Mouse (Mus musculus): ENCODE results near the gene Prpf8.

Gene Prpf8

DNA sequence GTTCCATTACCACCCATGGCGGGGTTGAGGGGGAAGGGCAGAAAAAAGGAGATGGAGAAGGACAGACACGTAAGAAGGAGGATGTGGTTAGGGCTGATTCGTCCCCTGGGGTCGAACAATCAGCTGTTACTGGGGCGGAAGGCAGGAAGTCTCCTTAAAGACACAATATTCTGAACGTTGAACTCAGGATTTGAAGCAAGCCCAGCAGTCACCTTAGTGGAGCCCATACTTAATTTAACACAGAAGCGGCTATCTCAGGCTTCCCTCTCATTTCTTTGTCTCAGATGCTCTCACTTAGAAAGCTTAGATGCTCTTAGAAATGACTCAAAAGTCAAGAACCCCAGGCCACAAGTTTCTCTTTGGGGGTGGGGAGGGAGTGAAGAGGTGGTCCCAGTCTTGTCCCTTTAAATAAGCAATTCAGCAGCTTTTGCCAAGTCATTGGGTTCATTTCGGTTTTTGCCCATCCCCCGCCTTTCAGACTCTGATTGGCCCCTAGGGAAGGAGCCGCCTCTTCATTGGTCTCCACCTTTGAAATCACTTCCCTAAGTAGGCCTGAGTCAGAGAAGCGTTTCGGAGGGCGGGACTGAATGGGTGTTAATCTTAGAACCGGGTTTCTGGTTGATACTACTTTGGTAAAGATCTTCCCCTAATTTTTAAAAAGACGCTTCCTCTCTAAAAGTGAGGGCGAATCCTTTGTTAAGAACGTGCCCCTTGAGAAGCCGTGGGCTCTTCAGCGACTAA is 26.3 kb upstream of the Prpf8 start:
- DNase-seq = peak; percentile 91

DNA sequence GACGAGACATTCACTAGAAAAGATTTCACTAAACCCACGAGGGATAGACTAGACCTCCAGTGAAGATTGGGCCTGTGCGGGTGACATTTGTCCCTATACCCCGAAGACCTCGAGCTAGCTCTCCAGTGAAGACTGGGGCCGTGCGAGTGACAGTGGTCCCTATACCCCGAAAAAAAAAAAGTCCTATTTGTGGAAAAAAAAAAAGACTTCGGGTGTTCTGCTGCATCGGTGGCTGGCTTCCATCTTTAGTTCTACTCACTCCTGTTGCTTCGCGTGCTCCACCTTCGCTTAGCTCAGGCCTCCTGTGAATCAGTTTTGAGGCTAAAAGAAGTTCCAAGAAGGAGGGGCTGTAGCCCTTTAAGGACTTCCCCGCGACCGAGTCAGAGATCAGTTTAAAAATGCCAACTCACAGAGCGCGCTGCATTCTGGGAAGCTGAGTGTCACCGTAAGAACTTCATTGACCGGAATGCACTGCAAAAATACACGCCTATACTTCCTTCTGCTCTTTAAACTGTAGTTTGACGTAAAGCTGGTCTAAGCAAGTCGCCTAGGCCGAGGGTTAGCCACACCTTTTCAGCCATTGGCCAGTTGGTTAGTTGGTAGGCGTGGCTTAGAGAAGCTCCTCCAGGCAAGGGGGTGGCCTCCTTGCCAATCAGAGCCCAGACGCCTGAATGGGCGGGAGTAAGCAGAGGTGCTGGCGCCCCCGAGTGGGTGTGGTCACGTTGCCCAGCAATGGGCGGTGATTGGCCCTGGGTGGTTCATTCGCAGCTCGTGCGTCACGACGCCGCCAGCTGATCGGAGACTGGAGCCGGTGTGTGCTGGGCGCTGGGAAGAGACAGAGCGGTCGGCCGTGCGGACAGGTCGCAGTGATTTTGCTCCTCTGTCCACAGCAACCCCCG is 25.5 kb upstream of the Prpf8 start, which contains the start of gene Tlcd2:
Gene Tlcd2, plus strand, starts transcription at position 872 of the 899 bp plus-strand sequence.
- DNase-seq = peak; percentile 99

- no peak for DNase-seq
These were observed 24.8 kb upstream of the Prpf8 start for GRCm38 (mm10) chr11:75461743-75462252.

DNA sequence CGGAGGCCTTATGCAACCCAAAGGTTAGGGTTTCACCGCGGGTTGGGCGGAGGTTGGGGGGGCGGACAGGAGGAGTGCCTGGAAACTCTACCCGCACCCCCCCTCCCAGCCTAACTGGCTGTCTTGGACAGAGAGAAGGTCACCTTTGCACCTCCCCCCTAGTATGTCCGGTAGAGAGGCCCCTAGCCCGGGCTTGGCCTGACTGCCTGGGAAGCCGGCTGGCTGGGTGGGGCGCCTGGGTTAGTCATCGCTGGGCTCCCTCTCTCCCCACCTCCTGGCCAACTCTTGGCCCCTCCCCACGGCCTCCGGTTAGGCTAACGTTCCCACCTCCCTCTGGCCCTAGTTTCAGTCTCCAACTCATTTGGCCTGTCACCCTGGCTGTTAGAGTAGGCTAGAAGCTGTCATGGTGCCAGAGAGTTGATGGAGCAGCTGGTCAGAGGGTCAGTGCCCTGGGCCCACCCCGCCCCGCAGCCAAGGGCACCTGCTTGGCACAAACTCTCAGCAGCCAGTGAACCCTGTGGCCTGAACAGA is 24.3 kb upstream of the Prpf8 start:
- peak; percentile 65 for DNase-seq

- DNase-seq = peak; percentile 56
These were observed 23.7 kb upstream of the Prpf8 start for GRCm38 (mm10) chr11:75462865-75463336.

GRCm38 (mm10) chr11:75463624-75464023 is 23.0 kb upstream of the Prpf8 start:
- DNase-seq = no peak

DNA sequence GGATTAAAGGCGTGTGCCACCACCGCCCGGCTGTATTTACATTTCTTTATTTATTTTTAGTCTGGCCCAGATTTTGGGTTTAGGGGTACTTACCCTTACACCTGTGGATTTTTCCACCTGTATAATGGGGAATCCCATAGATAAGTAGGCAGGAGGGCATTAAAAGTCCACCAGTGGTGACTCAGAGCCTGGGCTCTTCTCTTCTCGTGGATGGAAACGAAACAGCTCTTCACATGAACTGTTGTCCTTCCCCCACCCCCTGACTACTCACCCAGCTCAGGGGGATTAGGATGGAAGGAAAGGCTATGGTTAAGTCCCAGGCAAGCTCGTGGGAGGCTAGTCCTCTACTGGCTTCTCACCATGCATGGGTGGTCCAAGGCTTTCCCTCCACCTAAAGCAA is 22.2 kb upstream of the Prpf8 start:
- DNase-seq = no peak

DNA sequence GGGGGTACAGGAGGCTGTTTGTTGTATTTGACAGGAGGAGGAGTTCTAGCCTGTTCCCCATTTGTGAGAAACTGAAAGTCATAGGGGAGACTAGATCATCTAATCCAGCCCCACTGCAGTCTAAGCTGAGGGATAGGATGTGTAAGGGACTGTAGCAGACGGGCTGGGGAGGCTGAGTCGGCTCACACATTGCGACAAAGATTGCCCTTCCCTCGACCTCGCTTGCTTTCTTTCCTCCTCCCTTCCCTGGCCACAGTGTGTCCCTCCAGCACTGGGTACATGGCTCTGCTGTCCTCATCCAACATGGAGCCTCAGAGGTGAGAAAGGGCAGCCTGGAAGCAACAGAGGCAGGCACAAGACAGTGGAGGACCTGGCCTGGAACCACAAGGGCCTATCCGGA is 21.6 kb upstream of the Prpf8 start:
- DNase-seq = no peak

DNA sequence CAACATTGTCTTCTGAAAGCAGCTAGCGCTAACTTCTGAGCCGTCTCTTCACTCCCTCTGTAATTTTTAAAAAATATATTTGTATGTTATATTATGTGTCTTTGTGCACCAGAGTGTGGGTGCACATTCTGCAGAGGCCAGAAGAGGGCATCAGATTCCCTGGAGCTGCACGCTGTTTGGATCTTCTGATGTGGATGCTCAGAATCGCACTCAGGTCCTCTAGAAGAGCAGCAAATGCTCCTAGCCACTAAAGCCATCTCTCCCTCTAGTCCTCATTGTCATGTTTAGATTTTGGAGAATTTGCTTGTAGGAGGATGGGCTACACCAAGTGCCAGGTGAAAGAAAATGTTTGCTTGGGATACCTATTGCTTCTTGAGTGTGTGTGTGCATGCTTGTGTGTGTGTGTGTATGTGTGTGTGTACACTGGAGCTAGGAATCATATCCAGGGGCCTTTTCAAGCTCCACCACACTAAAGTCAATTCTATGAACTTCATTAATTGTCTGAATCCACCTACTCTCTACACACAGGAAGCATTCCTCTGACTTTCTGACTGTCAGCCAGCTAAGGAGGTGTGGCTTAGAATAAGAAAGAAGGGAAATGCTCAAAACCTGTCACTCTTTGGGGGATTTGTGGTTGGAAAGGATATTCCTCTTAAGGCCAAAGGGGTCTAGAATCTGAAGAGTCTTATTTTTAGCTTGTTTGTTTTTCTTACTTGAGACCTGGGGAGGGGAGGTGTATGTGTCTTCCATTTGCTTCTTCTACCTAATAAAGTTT is 19.7 kb upstream of the Prpf8 start:
- no peak for DNase-seq

- peak; percentile 42 for DNase-seq
These were observed 19.0 kb upstream of the Prpf8 start for GRCm38 (mm10) chr11:75467512-75468215.

GRCm38 (mm10) chr11:75468410-75468809 is 18.2 kb upstream of the Prpf8 start:
- no peak for DNase-seq

DNA sequence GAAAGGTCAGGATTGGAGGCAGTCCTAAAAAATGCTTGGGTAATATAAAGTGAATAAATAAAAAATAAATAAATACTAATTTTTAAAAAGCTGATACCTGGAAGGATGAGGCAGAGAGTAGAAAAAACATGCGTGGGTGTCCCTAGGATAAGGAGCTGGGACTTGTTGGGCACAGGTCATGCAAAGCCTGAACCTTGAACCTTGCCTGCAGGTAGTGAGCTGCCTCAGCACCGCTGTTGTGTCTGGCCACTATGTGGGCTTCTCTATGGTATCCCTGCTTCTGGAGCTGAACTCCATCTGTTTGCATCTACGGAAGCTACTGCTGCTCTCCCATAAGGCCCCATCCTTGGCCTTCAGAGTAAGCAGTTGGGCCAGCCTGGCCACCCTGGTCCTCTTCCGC is 17.4 kb upstream of the Prpf8 start:
- no peak for DNase-seq

- DNase-seq = no peak
These were observed 15.9 kb upstream of the Prpf8 start for GRCm38 (mm10) chr11:75470675-75471074.

DNA sequence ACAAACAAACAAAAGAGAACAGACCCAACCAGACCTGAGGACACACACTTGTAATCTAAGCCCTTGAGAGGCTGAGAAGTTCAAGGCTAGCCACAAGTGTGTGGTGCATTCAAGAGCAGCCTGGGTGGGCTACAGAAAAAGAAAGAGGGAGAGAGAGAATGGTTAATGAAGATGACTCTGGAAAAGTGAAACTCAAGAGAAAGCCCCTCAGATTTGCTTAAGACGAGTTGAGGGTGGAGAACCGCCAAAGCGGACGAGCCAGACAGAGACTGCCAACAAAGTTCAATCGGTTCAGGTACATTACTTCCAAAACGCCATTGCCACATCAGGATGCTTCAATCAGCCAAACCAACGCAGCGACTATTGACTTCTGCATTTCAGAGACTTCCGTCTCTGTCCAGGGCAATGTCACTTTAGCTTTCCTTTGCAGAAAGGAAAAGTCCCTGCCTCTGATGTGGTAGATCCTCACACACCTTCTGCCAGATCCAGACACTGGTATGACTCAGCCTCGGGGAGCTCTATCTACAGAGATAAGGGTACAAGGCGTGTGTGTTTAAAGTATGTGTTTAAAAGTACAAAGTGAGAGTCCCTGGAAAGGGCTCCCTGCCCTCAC is 14.0 kb upstream of the Prpf8 start:
- DNase-seq = no peak

DNA sequence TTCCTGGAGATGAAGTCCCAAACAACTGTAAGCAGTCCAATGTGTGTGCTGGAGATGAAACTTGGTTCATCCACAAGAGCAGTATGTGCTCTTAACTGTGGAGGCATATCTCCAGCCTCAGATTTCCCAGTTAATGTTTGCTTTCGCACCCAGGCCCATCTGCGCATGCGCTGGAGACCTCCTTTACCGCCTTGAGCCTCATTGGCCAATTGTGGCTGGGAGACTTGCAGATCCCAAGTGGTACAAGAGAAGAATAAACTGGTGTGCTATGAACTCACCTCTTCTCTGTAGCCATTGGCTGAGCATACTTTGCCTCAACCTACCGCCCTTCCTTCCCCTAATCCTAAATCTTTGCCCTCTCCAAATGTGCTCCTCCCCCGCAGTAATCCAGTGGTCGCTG is 13.2 kb upstream of the Prpf8 start:
- DNase-seq = no peak

- no peak for DNase-seq
These were observed 424 bp upstream of the Prpf8 start for GRCm38 (mm10) chr11:75486192-75486591.

GRCm38 (mm10) chr11:75487496-75487895 is 880 bp downstream of the Prpf8 start:
- no peak for DNase-seq

DNA sequence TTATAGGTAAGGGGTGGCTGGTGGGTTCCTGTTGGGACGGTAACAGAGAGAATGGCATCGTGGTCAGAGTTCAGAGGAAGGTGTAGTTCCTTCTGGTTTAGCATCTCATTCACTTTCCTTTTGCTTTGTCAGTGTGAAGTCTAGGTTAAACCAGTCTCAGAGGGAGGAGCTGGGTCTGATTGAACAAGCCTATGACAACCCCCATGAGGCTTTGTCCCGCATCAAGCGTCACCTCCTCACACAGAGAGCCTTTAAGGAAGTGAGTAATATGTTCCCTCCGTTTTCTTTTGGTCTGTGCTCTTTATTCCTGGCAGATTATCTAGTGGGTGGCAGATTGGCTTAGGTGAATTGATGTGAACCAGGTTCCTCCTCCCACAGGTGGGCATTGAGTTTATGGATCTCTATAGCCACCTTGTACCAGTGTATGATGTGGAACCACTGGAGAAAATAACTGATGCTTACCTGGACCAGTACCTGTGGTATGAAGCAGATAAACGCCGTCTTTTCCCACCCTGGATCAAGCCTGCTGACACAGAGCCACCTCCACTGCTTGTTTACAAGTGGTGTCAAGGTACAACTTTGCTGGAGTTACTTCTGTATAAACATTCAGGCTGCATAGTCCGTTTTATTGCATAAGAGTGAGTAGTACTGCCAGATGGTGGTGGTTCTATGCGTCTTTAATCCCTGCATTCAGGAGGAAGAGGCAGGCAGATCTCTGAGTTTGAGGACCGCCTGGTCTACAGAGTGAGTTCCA is 7.9 kb downstream of the Prpf8 start:
- no peak for DNase-seq

DNA sequence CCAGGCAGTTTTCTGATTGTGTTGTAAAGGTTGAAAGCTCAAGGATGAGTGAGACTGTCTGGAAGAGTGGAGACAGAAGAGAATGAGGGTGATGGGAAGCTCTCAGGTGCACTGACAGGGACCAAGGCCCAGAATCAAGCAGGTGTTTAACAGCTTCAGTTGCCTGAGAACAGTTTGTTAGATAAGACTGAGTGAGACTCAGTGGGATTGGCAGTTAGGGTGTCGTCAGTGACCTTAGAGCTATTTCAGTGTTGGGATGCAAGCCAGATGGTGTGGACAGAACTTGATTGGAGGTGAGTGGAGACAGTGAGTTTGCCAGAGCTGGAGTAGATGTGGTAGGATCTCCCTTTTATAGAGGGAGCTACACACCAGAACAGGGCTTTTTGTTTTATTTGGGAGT is 11.5 kb downstream of the Prpf8 start:
- no peak for DNase-seq

GRCm38 (mm10) chr11:75508162-75508561 is 21.5 kb downstream of the Prpf8 start:
- DNase-seq = no peak

DNA sequence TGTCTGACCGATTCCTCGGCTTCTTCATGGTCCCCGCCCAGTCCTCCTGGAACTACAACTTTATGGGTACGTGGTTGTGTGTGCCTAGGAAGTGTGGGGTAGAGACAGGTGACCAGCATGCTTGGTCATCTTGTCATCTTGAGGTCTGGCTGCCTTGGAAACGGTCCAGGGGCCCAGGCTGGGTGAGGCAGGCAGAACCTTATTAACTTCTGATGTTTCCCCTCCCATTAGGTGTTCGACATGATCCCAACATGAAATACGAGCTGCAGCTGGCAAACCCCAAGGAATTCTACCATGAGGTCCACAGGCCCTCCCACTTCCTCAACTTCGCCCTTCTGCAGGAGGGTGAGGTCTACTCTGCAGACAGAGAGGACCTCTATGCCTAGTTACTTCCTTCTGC is 22.3 kb downstream of the Prpf8 start:
- DNase-seq = no peak

Data from thymus, postnatal 14 days (tissue).